Mouse (Mus musculus) erythroblast, embryonic 14.5 days (primary cell): ENCODE data around the gene Mcf2l. TPM values are rescaled to one million over a fixed set of nuclear protein-coding genes. Genes with fewer than 3 reads are reported as not detected.

ENCODE experiments used
- H3K27me3 ChIP-seq: 2 replicates; pipeline ENCODE4 v1.6.1; 2012; ENCODE audit warnings: inconsistent platforms; ENCODE audit not compliant: control insufficient read depth
- H3K36me3 ChIP-seq: 2 replicates; pipeline ENCODE4 v1.6.1; 2012; ENCODE audit warnings: mild to moderate bottlenecking, inconsistent platforms; ENCODE audit not compliant: control insufficient read depth
- H3K4me1 ChIP-seq: 2 replicates; pipeline ENCODE4 v1.6.1; 2012; ENCODE audit warnings: inconsistent platforms; ENCODE audit not compliant: control insufficient read depth
- H3K4me3 ChIP-seq: replicated peaks from 2 replicates; pipeline ENCODE3; 2012; ENCODE audit warnings: moderate library complexity, mild to moderate bottlenecking, inconsistent platforms
- H3K9me3 ChIP-seq: 2 replicates; pipeline ENCODE4 v1.6.1; 2012; ENCODE audit warnings: low read length, inconsistent platforms, mixed read lengths; ENCODE audit not compliant: control insufficient read depth
- GATA1 ChIP-seq: IDR thresholded peaks from 2 replicates; pipeline ENCODE4 v1.6.1; 2012; ENCODE audit warnings: low read length, inconsistent platforms, mixed read lengths
- TAL1 ChIP-seq: IDR thresholded peaks from 3 replicates; pipeline ENCODE4 v1.6.1; 2012; ENCODE audit warnings: low read length, inconsistent platforms, mixed read lengths
- polyA plus RNA-seq: library from polyadenylated mRNA; stranded (reverse); fragments of >175 nt; gene quantifications from 2 replicates; pipeline ENCODE4 v1.2.3, GENCODE M21; 2012

Gene Mcf2l
- polyA plus RNA-seq, 1 experiment, result 0.05 TPM

DNA sequence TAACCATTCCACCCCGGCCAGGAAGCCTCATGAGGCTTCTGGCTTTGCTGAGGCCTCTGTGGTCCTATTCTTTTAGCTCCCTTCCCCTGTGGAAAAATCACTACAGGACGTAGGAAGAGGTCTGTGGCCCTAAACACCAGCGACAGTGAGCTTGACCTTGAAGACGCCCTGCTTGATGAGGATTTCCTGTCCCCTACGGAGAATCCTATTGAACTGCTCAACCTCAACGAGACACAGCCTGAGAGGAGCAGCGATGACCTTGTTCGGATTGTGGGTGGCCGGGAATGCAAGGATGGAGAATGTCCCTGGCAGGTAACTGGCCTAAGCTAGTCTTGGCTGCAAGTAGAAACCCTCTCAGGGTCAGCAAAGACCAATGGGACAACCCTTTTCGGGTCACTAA, 176.9 kb downstream of the Mcf2l start:
- H3K9me3 ChIP-seq, result no peaks in the 10 kb centered on the region
- H3K36me3 ChIP-seq, result peaks cover 13% of the 10 kb centered on the region; the same call in 1 of the 2 replicates
- TF ChIP-seq TAL1, result no peak
- TF ChIP-seq GATA1, result no peak
- no peak overlapping the region for H3K4me3 ChIP-seq
- H3K4me1 ChIP-seq, result peaks cover 18% of the 10 kb centered on the region
- no peaks in the 10 kb centered on the region for H3K27me3 ChIP-seq

DNA sequence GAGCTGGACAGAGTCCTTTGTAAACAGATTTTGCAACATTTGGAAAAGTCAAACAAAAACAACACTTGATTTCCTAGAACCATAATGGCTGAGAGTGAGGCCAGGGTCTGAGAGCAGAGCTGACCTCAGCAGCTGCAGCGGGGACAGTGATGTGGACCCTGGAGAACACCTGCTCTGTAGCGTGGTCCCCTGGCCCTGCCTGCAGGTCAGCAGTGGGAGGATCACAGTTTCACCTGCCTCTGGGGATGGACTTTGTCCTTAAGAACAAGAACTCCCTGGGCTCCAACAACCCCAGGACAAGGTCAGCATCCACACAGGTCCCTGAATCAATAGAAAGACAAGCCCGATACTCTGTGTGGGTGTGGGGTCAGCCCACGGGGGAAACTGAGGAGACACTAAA, 183.7 kb downstream of the Mcf2l start:
- H3K4me1 ChIP-seq, result peaks cover 2% of the 10 kb centered on the region
- no peaks in the 10 kb centered on the region; the same call in 1 of the 2 replicates for H3K36me3 ChIP-seq
- H3K27me3 ChIP-seq, result no peaks in the 10 kb centered on the region
- no peak overlapping the region for H3K4me3 ChIP-seq
- no peaks in the 10 kb centered on the region for H3K9me3 ChIP-seq
- TF ChIP-seq GATA1 (no peak), TAL1 (no peak)

DNA sequence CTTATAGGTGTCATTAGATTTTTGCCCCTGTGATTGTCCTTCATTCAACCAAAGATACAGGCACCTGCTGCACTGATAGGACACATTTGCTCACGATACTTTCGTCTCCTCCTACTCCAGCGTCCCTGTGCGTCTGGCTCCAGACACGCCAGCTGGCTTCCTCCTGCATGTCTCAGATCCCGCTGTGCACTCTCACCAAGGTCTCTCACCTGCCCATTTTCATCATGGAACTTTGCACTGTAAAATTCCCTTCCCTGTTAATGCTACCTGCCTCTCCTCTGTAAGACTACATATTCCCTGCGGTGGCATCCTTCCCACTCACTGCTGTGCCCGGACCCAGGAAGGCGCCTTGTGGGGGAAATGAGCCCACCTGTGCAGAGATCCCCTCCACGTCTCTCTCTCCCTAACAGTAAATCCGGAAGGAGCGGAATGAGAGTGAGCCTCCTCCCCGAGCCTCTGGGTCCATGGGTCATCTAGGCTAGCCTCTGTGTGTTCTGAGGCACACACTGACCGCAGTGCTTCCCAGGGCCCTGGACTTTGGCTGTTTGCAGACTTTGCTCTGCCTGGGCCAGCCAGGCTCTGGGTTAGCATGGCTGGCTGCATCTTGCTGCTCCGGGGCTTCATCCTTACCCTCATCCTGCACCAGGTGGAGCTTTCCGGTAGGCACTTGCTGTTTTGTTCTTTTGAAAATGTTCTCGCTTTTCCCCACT, 187.0 kb downstream of the Mcf2l start, which contains the start of gene Proz:
Gene Proz, plus strand, starts transcription at position 474 of the 710 bp plus-strand sequence.
- Histone ChIP-seq H3K9me3 (no peaks in the 10 kb centered on the region), H3K4me3 (peak within 1 kb of the TSS; percentile 56), H3K4me1 (peaks cover 10% of the 10 kb centered on the region), H3K36me3 (peaks cover 8% of the 10 kb centered on the region; the same call in 1 of the 2 replicates), H3K27me3 (no peaks in the 10 kb centered on the region)
- no peak for TF ChIP-seq GATA1
- TF ChIP-seq TAL1, result no peak

DNA sequence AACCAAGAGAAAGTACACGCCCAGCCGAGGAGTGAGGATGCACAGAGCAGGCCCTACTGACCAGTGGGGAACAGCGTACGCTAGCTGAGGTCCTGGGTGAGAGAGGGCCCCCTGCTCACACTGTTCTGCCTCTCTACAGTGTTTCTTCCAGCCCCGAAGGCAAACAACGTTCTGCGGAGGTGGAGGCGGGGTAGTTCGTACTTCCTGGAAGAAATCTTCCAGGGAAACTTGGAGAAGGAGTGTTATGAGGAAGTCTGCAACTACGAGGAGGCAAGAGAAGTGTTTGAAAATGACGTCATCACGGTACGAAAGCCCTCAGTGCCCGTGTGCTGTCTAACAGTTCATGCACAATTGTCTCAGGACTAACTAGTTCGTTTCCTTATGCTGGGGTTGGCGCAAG, 189.5 kb downstream of the Mcf2l start:
- no peaks in the 10 kb centered on the region for H3K27me3 ChIP-seq
- peaks cover 10% of the 10 kb centered on the region for H3K4me1 ChIP-seq
- peaks cover 12% of the 10 kb centered on the region; the same call in 1 of the 2 replicates for H3K36me3 ChIP-seq
- no peak for TF ChIP-seq GATA1
- no peak for TF ChIP-seq TAL1
- H3K4me3 ChIP-seq, result no peak overlapping the region
- H3K9me3 ChIP-seq, result no peaks in the 10 kb centered on the region

Other genes with a start within 250 kb of the Mcf2l start
- gene Tubgcp3, start 201.6 kb upstream of the Mcf2l start, polyA plus RNA-seq, result 4.5 TPM in 2 replicates
- 0.02 and 0.03 TPM in 2 replicates for gene Atp11a, start 116.8 kb upstream of the Mcf2l start, polyA plus RNA-seq
- 0.04 TPM in 1 of 2 replicates, not detected in the other for gene F7, start 152.2 kb downstream of the Mcf2l start, polyA plus RNA-seq
- gene F10, start 163.5 kb downstream of the Mcf2l start, polyA plus RNA-seq, result 0.06 TPM in 1 of 2 replicates, not detected in the other
- 0.02 and 0.07 TPM in 2 replicates for gene Proz, start 187.1 kb downstream of the Mcf2l start, polyA plus RNA-seq
- gene Pcid2, start 231.7 kb downstream of the Mcf2l start, polyA plus RNA-seq, result 0.54 and 1.6 TPM in 2 replicates
- 2.4 and 3.6 TPM in 2 replicates for gene Cul4a, start 231.8 kb downstream of the Mcf2l start, polyA plus RNA-seq